Mouse (Mus musculus): Measurements from ENCODE around the gene Anks1b.

Anks1b gene

DNA sequence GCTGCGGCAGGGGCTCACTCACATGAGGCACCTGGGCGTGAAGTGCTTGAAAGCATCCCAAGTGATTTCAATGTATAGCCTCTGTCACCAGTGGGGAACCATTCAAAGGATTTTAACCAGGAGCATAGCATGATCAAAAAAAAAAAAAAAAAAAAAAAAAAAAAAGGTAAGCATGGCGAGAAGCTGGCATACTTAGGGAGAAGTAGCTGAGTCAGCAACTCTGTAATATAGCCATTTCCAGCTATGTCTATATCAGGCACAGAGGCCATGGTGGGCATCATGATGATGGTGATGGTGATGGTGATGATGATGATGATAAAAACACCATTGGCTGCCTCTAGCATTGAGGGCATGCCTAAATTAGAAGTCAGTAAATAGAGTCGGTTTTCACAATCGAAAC lies 814.8 kb downstream of the Anks1b start:
- DNase-seq, result no peak

DNA sequence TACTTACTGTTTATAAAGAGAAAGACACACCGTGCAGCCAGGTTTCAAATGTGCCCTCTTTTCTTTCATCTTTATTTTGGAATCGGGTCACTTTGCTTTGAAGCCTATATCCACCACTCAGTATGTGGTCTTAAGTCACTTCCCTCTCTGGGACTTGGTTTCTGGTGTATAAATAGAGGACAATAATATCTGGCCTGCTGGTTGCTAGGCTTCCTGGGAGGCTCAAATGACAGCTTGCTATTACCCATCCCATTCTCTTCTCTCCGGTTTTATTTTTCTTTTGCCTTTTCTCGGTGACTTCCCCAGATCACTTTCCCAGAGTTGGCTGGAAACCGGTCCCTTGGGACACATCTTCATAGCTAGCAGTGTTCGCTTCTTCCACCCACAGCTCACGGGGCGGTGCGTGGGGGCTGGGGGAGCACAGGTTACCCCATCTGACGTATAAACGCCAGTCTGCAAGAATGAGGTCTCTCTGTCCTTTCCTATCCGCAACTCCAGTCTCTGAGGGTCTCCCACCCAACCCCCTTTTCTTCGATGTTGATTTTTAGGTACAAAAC lies 815.5 kb downstream of the Anks1b start:
- DNase-seq, result no peak

DNA sequence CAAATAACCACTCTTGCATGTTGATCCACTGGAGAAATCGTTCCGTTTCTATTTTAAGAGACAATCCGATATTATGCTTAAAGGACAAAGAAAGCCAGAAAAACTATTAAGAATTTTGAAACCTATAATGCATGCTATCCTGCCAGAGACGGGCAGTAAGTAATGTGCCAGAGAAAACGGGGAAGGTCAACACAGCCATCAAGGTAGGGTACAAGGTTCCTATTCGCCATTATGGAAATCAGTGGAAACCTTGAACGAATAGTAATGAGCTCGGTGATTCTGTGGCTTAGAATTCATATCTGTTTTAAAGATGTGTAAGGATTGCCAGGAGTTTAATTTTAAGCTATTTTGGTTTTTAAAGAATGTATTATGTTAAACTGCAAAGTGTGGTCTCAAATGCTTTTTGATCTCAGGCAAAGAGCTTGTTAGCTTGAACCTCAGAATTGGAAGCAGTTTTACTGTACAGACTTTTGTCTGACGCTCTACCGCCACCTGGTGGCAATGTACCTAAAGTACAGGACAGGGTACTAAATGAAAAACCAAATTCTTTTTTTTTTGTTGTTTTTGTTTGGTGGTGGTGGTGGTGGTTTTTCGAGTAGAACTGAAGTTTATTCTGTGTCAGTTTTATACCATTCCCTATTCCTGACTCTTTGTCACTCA lies 816.7 kb downstream of the Anks1b start:
- peak; percentile 83 for DNase-seq

DNA sequence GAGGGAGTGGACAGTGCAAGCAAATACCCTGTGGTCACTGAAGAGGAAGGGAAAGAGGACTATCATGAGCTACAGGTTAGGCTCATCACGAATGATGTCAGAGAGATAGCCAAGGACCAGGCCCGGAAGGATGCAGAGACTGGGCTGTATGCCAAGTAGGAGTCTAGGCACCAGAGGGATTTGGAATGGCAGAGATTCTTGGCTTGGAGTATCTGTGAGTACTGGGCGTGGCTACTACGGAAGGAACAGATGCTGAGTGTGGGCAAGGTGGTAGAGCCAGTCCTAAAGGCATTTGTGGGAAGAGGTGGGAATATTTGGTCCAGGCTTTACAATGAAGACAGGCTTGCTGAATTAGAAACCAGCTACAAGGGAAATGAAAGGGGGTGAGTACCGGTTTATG lies 823.4 kb downstream of the Anks1b start:
- DNase-seq, result no peak

DNA sequence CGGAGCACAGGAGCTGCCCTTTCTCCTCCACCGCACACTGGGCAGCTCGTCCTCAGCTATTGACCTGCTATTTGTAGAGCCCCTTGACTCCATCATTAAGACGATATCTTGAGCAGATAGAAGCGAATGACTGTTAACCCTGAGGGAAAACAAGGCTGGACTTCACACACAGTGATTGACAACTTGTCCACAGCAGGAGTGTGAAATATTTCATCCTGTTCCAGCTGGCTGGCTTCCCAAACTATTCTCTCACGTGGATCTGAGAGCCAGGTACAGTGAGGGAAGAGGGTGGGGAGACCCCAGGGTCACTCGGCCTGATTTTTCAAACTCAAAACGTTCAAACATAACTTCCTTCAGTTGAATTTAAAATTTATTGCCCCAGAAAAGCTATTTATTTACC lies 824.1 kb downstream of the Anks1b start:
- DNase-seq, result no peak

DNA sequence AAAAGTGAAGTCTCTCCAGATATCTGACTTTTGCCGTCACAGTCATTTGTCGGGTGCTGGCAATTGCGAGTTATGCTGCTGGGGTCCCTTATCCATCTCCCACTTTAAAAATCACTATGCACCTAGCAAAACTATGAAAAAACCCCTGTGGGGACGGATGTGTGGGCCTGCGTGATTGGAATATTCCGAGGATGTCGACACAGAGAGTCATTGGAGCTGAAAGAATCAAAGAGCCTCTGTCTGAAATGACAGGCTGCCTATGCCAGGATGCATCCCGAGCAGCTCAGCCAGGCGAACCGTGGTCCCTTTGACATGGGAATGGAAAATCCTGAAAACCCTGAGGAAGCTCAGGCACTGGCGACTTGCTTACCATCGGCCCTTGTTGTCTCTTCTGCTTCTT lies 825.9 kb downstream of the Anks1b start:
- DNase-seq, result no peak

DNA sequence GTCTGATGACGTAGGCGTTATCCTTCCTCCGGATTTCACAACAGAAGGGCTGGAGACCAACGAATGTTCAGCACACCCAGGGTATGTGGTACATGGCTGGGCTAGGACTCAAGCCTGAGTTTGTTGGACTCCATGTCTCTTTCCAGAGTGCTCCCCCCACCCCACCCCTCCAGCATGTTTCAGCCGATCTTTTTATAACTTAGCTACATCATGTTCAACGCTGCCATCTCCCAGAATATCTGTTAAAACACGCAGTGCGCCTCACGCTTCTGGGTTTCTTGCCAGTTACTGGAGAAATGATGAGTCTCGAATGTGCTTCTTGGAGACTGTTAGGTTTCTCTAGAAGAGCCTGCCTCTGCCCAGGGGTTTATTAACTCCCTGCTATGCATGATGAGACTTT lies 831.3 kb downstream of the Anks1b start:
- no peak for DNase-seq

DNA sequence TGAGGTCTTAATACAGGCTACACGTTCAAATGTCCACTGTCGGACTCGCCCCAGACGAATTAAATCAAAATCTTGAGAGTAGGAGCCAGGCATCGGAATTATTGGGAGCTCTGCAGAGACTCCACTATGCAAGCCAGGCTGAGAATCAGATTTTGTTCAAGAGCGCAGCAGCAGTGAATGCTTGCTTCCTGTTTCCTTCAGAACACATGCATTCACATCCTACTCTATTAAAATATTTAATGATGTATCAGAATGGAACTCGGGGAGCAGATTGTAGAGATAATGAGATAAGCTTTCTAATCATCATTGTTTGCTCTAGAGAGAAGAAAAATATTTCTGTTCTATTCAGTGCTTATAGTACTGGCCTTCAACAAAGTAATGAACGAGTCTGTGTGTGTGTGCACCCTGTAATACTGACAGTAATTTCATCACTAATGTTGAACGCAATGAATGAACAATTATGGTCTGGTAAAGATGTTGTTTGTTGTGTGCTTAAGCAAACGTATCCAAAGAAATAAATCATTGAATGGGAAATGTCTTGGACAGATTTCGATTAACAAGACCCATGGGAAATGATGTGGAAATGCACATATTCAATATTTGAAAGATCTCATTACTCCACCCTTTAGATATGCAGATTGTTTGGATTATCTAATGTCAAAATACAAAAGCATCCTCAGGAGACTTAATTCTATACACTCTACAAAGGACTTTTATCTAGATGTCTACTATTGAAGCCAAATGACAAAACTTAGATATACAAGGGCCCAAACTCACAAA lies 835.7 kb downstream of the Anks1b start:
- no peak for DNase-seq

DNA sequence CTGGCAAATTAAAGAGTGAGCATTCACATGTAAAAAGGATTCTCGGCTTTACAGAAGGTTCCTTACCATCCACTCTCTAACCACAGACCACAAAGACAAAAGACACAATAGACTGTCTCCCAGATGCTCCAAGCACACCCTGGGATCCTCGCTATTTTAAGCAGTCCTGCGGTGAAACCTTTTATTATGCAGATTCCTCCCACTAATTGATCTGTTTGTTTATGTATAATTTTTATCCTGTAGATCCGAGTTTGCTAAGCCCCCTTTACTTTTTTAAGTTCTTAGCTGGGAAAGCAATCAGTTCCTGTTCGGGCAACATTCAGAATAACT lies 836.3 kb downstream of the Anks1b start:
- DNase-seq, result no peak

DNA sequence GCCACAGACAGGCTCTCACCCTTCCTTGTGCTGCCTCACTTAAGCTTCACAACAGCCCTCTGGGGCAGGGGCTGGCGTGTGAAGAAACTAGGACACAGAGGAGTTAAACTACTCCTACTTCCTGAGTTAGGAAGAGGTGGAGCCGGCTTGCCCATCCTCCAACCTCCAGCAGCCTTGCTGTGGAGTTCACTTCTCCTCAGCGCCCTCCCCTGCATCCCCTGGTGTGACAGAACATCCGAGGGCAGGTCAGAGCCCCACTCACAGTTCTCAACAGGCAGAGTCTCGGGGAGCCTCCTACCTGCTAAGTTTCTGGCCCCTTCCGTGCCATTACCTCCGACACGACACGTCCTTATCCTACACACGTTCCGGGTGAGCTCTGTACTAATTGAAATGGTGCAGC lies 844.7 kb downstream of the Anks1b start:
- no peak for DNase-seq

DNA sequence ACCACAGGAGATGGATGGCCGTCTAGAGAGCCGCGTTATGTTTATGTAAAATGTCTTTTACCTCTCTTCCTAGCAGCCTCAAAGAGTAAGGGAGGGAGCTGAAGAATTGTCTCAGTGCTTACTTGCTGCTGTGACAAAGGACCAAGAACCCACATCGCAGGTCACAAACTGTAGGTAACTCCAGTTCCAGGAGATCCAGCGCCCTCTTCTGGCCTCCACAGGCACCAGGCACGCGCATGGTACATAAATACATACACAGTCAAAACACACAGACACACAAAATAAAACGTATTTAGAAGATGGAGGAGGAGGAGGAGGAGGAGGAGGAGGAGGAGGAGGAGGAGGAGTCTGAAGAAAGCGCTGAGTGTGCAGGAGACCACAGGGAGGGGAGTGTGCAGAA lies 845.4 kb downstream of the Anks1b start:
- DNase-seq, result no peak

DNA sequence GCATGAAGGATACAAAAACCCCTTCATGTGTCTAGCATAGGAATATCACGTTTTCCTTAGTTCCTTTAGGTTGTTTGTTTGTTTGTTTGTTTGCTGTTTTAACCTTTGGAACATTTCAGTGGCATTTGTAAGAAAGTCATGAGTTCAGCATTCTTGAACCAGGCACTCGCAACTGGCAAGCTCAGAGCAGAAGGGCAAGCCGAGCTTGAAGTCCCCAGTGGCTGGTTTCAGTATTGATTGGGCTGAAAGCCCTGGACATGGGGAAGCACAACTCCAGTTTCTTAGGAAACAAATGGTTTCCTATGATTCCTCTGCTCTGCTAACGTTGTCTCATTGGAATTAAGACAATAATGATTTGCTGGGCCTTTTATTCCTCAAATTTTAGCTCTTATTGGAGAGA lies 846.7 kb downstream of the Anks1b start:
- peak; percentile 40 for DNase-seq

DNA sequence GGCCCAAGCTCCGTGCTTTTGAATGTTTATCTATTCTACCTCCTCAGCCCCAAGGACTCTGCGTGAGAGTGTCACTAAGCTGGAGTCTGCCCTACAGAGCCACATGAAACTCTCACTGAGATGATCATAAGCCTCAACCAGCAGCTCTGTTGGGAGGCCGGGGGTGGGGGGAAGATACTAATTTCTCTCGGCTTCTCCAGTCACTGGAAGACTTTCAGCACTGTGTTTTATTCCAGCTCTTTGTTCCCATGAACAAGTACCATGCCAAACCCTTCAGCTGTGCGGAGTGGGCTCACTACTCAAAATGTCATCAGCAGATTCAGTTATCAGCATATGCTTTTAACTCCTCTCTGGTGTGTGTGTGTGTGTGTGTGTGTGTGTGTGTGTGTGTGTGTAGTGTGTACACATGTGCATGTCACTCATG lies 849.8 kb downstream of the Anks1b start:
- DNase-seq, result no peak

DNA sequence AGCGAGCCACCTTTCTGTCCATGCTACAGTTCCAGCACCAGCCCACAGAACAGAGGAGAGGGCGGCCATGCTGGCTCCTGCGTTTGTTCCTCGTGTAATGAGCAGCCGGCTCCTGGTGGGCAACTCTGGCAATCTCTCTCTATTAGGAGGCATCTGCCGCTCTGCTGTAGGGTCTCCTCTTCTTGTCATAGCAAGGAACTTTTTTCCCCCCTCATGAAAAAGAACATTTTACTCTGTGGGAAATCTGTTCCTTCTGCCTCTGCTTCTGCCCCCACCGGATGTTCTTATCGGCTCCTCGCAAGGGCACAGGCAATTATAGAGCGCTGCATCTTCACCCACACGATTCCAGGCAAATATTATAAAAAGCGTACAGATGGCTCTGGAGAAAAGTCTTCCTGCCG lies 850.6 kb downstream of the Anks1b start:
- no peak for DNase-seq

DNA sequence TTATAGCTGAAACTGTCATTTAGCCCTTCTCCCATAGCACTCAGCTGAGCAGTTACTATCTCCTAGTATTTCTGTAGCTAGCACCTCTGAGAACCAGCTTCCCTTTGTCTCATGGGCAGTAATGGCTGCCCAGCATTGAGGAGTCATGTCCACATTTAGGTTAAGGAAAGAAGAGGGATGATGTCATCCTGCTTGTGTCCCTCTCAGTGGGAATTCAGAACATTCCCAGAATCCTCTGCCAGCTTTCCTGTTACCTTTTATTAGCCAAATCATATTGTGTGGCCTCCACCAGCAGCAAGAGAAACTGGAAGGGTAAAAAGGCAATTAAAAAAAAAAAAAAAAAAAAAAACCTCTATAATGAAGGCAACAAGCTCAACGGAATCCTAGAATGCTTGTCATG lies 851.6 kb downstream of the Anks1b start:
- DNase-seq, result no peak

DNA sequence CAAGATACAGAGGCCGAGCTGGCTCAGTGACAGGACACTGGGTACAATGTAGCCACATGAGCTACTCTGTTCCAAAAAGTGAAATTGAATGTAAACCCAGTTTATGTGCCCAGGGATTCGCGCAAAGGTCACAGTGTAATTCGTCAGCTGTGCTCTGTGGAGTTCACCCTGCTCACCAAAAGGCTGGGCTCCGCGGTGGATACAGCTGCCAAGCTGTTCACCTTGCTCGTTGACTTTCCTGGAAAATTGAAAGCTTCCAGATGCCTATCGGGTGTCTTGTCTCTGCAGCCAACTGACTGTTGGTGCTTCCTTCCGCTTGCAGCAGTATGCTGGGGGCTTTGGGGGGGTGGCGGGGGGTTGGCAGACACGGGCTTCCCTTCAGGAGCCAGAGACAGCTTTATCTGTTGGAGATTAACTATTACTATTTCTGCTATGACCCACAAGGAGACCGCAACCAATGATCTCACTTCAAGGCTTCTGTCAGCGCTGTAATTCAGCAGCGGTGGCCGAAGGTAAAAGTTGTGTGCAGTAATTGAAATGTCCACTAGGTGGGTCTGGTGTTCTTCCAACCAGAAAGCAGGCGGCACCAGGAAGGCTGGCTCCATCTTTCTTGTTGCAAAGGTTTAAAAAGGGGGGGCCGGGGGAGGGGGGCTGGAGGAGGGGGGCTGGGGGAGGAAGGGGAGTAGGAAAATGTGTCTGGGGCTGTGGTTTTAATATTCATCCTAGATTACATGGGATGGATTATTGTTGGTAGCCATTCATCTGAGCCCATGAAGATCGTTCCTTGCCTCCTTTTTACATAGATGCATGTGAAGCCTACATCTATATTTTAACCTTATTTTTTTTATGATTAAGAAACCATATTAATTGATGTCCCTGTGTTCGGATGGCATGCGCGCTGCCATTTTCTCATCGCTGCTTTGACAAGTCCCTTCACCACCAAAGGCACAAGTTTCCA lies 855.4 kb downstream of the Anks1b start:
- DNase-seq, result peak; percentile 89

DNA sequence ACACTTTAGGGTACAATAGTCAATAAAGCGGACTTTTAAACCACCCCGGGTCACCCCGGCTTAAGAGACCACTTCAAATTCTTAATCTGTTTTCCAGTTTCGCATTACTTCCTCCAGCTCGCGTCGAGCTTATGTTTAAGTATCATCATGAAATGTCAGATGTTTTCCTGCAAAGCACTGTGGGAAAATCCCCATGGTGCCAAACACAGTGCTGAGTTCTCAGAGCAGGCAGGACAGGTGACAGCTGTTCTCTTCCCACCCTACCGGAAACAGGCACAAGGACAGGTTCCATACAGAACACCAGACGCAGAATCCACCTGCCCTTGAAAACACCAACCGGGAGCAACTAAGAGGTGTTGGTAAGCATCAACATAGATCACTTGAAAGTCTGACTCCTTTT lies 856.2 kb downstream of the Anks1b start:
- DNase-seq, result no peak

DNA sequence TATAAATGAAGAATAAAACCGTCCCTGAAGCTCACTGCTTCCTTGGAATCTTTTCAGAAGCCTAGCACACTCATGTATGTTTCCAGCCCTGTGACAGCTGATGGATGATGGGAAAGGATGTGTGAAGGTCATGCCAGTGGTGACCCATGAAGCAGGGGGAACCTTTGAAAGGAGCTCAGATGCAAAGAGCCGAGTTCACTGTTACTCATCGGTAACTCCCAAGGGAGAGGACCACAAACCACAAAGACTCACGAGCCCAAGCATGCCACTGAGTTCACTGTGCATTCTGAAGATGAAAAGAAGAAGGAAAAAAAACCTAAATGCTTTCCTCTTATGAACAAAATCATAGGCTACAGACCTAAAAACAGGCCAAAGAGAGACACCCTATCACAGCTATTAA lies 859.5 kb downstream of the Anks1b start:
- DNase-seq, result no peak

DNA sequence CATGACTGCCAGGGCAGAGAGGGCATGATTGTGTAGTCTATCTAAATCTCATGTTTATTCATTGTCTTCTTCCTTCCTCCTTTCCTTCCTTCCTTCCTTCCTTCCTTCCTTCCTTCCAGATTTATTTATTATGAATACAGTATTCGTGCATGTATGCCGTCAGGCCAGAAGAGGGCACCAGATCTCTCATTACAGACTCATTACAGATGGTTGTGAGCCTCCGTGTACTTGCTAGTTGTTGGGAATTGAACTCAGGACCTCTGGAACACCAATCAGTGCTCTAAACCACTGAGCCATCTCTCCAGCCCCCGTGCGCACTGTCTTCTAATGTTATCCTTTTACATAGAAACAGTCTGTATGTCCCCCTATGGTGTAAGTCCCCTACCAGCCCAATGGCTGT lies 860.3 kb downstream of the Anks1b start:
- DNase-seq, result peak; percentile 66

DNA sequence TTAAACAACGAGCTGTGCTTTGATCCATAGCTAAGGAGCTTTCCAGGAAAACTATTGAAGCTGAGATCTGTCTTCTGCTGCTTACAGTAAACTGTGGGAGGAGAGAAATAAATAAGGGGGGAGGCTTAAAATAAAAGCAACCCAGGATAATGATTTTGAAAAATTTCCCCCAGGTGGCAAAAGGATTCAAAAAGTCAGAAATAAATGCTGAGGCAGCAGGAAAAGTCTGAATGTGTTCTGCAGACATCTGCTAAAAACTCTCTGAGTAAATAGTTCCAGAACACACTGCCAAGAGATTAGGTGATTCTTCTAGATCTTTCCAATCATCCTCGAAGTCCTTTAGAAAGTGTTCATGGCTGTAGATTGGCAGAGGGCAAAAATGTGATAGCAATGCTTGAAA lies 865.2 kb downstream of the Anks1b start:
- no peak for DNase-seq

DNA sequence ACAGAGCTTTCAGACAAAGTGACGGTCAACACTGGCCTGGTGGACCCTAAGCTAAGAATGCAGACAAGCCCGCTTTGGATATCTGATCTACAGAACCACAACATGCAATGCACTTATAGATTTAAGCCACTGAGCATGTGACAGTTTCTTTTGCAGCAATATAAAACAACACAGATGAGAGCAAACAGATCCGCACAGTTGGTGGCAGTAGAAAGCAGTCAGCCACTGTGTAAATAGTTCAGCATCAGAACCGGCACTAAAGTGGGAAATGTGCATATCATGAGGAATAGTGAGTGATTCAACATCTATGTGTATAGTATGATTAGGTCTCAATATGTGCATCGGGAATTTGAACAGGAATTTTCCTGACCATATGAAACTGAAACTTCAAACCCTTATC lies 867.6 kb downstream of the Anks1b start:
- DNase-seq, result no peak

DNA sequence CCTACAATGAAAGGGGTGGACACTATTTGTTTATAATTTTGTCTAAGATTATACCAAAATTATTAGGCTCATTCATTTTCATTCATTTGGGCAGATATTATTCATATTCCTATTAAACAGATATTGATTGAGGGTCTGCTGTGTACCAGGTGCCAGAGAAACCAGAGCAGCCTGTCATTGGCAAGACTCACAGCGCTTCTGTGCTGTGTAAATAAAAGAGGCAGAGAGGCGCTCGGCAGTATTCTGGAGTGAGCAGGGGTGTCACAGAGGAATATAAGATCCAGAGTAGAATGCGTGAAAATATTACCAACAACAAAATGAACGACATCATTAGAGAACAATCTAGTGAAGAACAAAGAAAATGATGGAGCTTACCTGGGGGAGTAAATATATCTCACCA lies 878.6 kb downstream of the Anks1b start:
- no peak for DNase-seq

DNA sequence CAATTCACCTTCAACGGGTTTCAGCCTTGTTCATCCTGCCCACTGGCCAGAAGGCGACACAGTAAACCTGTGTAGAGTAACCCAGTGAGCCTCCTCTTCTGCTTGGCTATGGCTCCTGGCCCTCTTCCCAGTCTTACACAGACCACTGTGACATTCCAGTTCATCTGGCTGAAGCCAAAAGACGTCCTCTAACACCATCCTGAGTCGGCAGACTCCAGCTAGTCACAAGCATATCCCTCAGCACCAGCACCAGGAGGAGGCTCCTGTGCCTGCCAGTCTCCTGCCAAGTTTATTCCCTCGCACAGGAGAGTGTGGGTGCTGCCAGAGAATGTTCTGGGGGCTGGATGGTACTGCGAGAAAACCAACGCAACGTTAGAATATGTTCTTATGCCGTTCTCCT lies 879.8 kb downstream of the Anks1b start:
- DNase-seq, result no peak

DNA sequence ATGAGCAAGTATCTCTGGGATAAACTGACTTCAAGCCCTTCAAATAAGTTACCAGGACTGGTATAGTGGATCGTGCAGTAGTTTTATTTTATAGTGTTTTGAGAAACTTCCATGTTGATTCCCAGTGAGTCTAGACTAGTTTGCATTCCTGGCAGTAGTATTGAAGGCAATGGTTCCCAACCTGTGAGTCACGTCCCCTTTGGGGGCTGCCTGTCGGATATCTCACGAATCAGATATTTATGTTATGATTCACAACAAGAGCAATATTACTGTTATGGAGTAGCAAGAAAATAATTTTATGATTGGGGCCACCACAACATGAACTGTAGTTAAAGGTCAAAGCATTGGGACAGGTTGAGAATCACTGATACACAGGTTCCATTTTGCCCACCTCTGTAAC lies 884.5 kb downstream of the Anks1b start:
- DNase-seq, result no peak

Data from embryo, embryonic 11 days (tissue).